Mouse (Mus musculus): ENCODE data around the gene Proca1. TPM values are rescaled to one million over a fixed set of nuclear protein-coding genes. Genes with fewer than 3 reads are reported as not detected.

Gene Proca1
- polyA plus RNA-seq, 1 experiment from 2014 or later: 0.18 TPM

DNA sequence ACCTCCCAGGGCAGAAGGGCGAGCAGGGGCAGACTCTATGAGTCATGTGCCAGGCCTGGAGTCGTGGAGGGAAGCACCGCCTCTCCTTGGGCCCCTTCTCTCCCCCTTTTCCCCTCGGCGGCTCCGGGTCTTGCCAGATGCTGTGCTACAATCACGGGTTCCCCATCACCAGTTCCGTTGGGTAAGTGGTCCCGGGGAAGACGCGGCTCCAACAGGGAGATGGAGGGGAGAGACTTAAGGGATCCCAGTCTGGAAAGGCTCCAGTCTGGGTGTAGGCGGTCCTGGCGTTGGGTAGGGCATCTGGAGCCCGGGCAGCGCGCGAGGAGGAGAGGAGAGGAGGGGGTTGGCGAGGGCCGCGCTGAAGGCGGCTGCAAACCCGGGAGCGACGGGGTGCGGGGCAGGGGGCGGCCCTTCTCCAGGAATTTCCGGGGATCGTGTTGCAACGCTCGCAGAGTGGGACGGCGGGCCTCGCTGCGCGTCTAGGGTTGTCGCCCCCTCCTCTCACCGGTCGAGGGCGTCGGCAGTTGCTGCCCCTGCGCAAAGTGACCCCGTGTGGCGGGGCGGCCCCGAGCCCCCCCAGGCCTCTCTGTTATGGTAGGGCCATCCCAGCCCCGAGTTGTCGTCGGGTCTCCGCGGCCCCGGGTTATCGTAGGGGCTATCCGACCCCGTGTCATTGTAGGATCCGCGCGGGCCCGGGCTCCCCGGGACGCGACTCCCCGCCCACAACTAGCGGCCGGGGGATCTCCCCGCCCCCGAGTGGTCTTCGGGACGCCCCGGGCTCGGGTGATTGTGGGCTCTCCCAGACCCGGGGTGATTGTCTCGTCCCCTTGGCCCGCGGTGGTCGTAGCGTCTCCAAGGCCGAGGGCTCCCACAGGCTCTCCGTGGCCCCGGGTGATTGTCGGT, 4.6 kb upstream of the Proca1 start, which contains the start of gene Rab34:
TSS of gene Rab34 (plus strand) at position 100 of the 903 bp plus-strand sequence.
- ChIA-PET CTCF (no interaction called here), POLR2A (interaction anchor here (0.6 to 0.8 kb wide), 2 partner anchors 13 to 549 kb away, joined by 3 to 6 read pairs; no protein-coding TSS in a partner anchor)
- TF ChIP-seq CTCF (IDR thresholded peaks at IDR 0.05): no peak
- no peak for DNase-seq (ENCODE audit: low read depth, low spot score)
- ATAC-seq: peak; percentile 69
- no peaks in the 10 kb centered on the region for H3K27me3 ChIP-seq
- in situ Hi-C loops (cut with MboI; ENCODE audit: low pct_unique_long_range_greater_than_20kb): no loop called here

DNA sequence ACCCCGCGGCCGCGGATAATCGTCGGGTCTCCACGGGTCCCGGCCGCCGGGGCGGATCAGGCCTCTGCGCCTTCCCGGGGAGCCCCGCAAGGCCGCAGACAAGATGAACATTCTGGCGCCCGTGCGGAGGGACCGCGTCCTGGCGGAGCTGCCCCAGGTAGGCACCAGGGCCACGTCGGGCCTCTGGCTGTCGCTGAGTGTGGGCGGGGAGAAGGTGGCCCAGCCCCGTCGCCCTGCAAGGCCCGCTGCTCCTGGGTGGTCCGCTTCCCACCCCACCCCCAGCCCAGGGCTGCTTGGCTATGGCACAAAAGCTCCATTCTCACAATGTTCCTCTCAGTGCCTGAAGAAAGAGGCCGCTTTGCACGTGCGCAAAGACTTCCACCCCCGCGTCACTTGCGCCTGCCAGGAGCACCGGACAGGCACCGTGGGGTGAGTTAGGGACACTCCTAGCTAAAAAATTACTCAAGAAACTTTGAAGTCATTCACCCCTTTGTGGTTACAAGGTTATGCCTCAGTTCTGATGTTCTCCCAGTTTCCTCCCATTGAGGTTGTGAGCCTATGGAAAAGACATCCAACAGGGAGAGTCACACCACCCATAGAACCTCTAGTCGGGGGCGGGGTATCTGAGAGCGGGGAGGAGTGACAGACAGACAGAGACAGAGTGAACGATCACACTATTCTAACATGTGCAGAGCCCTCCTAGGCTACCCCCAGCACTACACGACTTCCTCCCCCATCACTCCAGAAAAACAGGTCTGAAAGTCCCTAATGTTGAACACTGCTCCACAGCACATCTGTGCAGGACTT, 3.8 kb upstream of the Proca1 start:
- CTCF ChIA-PET: interaction anchor here (1.1 to 1.3 kb wide), 2 partner anchors 40 to 46 kb away, joined by 3 read pairs; no protein-coding TSS in a partner anchor
- ATAC-seq: peak; percentile 23
- no peaks in the 10 kb centered on the region for H3K27me3 ChIP-seq
- DNase-seq (ENCODE audit: low read depth, low spot score): no peak
- in situ Hi-C loops (cut with MboI; ENCODE audit: low pct_unique_long_range_greater_than_20kb): no loop called here
- TF ChIP-seq CTCF (IDR thresholded peaks at IDR 0.05): no peak
- POLR2A ChIA-PET: interaction anchor here (0.6 to 0.8 kb wide), 2 partner anchors 14 to 550 kb away, joined by 3 to 6 read pairs; no protein-coding TSS in a partner anchor

GRCm38 (mm10) chr11:78190041-78190440, 3.2 kb upstream of the Proca1 start:
- DNase-seq (ENCODE audit: low read depth, low spot score) (no peak), ATAC-seq (no peak)
- H3K27me3 ChIP-seq: no peaks in the 10 kb centered on the region
- no peak for TF ChIP-seq CTCF (IDR thresholded peaks at IDR 0.05)
- in situ Hi-C loops (cut with MboI; ENCODE audit: low pct_unique_long_range_greater_than_20kb): no loop called here
- CTCF ChIA-PET: interaction anchor here (1.1 to 1.3 kb wide), 2 partner anchors 39 to 47 kb away, joined by 3 read pairs; no protein-coding TSS in a partner anchor
- POLR2A ChIA-PET: interaction anchor here (1.0 kb wide), 1 partner anchor 10 kb away, joined by 3 read pairs; no protein-coding TSS in a partner anchor

GRCm38 (mm10) chr11:78194411-78195100, 1.4 kb downstream of the Proca1 start:
- POLR2A ChIA-PET: no interaction called here
- CTCF ChIA-PET: no interaction called here
- in situ Hi-C loops (cut with MboI; ENCODE audit: low pct_unique_long_range_greater_than_20kb): no loop called here
- no peaks in the 10 kb centered on the region for H3K27me3 ChIP-seq
- DNase-seq (ENCODE audit: low read depth, low spot score) (no peak), ATAC-seq (no peak)
- no peak for TF ChIP-seq CTCF (IDR thresholded peaks at IDR 0.05)

GRCm38 (mm10) chr11:78195101-78195863, 2.1 kb downstream of the Proca1 start:
- DNase-seq (ENCODE audit: low read depth, low spot score): no peak

GRCm38 (mm10) chr11:78202372-78202771, 9.2 kb downstream of the Proca1 start:
- in situ Hi-C loops (cut with MboI; ENCODE audit: low pct_unique_long_range_greater_than_20kb): no loop called here
- ATAC-seq (no peak), DNase-seq (ENCODE audit: low read depth, low spot score) (no peak)
- TF ChIP-seq CTCF (IDR thresholded peaks at IDR 0.05): no peak
- POLR2A ChIA-PET: interaction anchor here (0.6 kb wide), 1 partner anchor 27 kb away, joined by 3 read pairs; no protein-coding TSS in a partner anchor
- CTCF ChIA-PET: no interaction called here
- H3K27me3 ChIP-seq: no peaks in the 10 kb centered on the region

More at GRCm38 (mm10) chr11:78195101-78195863, 2.1 kb downstream of the Proca1 start:
- CTCF ChIA-PET: no interaction called here
- in situ Hi-C loops (cut with MboI; ENCODE audit: low pct_unique_long_range_greater_than_20kb): no loop called here
- no peak for ATAC-seq
- POLR2A ChIA-PET: interaction anchor here (1.6 kb wide), 1 partner anchor 10 kb away, joined by 8 read pairs; no protein-coding TSS in a partner anchor
- TF ChIP-seq CTCF (IDR thresholded peaks at IDR 0.05): no peak
- H3K27me3 ChIP-seq: no peaks in the 10 kb centered on the region

GRCm38 (mm10) chr11:78204287-78204686, 11.1 kb downstream of the Proca1 start:
- H3K27me3 ChIP-seq: no peaks in the 10 kb centered on the region
- ATAC-seq: no peak
- CTCF ChIA-PET: interaction anchor here (1.6 kb wide), 1 partner anchor 21 kb away, joined by 3 read pairs; no protein-coding TSS in a partner anchor
- in situ Hi-C loops (cut with MboI; ENCODE audit: low pct_unique_long_range_greater_than_20kb): no loop called here
- POLR2A ChIA-PET: interaction anchor here (0.6 to 1.1 kb wide), 2 partner anchors 41 to 238 kb away, joined by 3 read pairs; partner anchors contain the start of genes Sdf2 and Supt6
- TF ChIP-seq CTCF (IDR thresholded peaks at IDR 0.05): no peak
- no peak for DNase-seq (ENCODE audit: low read depth, low spot score)

DNA sequence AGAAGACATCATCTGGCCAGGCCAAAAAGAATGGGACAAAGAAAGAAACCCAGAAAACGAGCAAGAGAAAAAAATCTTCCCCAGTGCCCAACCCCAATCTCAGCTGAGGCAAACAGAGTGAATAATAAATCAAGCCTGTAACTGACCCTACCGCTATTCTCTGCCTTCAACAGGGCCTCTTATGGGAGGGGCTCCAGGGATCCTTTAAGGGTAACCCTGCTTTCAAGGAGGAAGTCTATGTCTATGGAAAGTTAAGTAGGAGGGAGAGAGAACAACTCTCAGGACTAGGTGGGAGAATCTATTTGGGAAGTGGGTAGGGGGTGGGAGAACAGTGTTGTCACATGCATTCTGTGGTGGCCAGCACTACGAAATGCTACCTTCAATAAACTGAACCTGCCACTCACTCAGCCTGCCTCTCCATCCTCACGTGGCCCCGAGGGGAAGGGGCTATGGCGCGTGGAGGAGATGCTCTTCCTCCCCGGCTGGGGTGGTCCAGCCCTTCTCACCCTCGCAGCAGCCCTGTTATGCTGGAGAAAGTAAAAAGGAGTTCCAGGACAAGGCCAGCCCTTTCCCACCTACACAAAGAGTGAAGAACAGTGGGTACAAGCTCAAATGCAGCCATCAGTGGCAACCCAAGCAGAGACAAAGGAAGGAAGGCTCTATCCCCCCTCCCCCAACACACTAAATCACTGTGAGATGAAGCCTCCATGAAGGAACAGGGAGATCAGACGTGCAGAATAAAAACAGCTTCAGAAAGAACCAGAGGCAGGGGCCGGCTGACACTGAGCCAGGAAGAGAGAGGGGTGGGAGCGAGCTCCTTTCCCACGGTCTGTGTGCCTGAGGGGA, 12.4 kb downstream of the Proca1 start:
- POLR2A ChIA-PET: interaction anchor here (0.8 kb wide), 1 partner anchor 9 kb away, joined by 8 read pairs; no protein-coding TSS in a partner anchor
- DNase-seq (ENCODE audit: low read depth, low spot score) (no peak), ATAC-seq (no peak)
- CTCF ChIA-PET: interaction anchor here (1.6 kb wide), 1 partner anchor 20 kb away, joined by 3 read pairs; no protein-coding TSS in a partner anchor
- no peak for TF ChIP-seq CTCF (IDR thresholded peaks at IDR 0.05)
- in situ Hi-C loops (cut with MboI; ENCODE audit: low pct_unique_long_range_greater_than_20kb): no loop called here
- H3K27me3 ChIP-seq: no peaks in the 10 kb centered on the region
